Mouse (Mus musculus) adrenal gland, postnatal 4 days (tissue): ENCODE results near the gene Prr14l. TPM values are rescaled to one million over a fixed set of nuclear protein-coding genes. Genes with fewer than 3 reads are reported as not detected.

ENCODE experiments used
- DNase-seq, 2 experiments: peaks; one replicate each; pipeline ENCODE4 v3.0.0; 2021 to 2022; ENCODE audit warnings: low spot score in 2 of 2, mixed read lengths in 2 of 2
- total RNA-seq, 2 experiments: library from RNA; stranded (reverse); gene quantifications; 2 replicates each; pipeline ENCODE4 v1.2.3; 2021

Prr14l gene
- total RNA-seq, 2 experiments from 2014 or later, result 32.9 to 36.4 TPM

DNA sequence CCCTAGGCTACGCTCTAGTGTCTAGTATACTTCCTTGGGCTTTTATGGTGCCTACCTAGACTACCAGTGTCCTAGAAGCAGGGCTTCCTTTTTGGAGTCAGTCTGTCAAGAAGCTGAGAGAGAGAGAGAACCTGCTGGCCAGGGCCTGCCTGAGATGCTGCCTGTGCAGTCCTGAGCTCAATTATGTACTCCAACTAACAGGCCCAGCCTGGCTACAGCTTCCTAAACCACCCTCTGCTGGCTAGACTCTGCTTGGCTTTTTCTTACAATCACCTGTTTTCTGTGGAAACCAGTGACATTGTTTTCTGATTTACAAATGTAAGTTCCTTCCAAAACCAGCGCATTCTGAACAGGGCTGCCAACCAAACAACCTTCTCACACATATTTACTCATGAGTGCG is 113.9 kb downstream of the Prr14l start:
- no peak for DNase-seq

Other genes with a start within 250 kb of the Prr14l start
- gene Yes1, start 243.1 kb downstream of the Prr14l start, total RNA-seq, result 10 to 100 TPM; 43.6 to 46.2 TPM
- 10 to 100 TPM; 61.1 to 64.6 TPM for gene Pisd, start 68.6 kb downstream of the Prr14l start, total RNA-seq
- not detected for gene Gm20671, start 27.1 kb downstream of the Prr14l start, total RNA-seq
- gene Depdc5, start 9.4 kb upstream of the Prr14l start, total RNA-seq, result 10 to 100 TPM; 37.7 to 43.5 TPM
- 100 to 1,000 TPM; 148 to 195 TPM for gene Ywhah, start 164.6 kb upstream of the Prr14l start, total RNA-seq
- 1 to 10 TPM in 1 of 2 experiments, under 1 TPM in 1; 0.17 to 3.3 TPM for gene Slc5a1, start 250.0 kb upstream of the Prr14l start, total RNA-seq